Mouse (Mus musculus) thymus, adult 2 months (tissue): Measurements from ENCODE around the gene Bloc1s1. TPM values are rescaled to one million over a fixed set of nuclear protein-coding genes. Genes with fewer than 3 reads are reported as not detected.

Experiments
- DNase-seq: peaks from one replicate; pipeline ENCODE4 v3.0.0; 2021
- H3K27ac ChIP-seq: fragments of 200-500 bp; 2 replicates; pipeline ENCODE4 v1.5.1; 2012; ENCODE audit warnings: low read length, control low read depth; ENCODE audit not compliant: control insufficient read depth, insufficient read depth
- H3K27me3 ChIP-seq: fragments of 200-500 bp; 2 replicates; pipeline ENCODE4 v1.6.1; 2012; ENCODE audit warnings: mild to moderate bottlenecking, low read length, moderate library complexity, mixed read lengths; ENCODE audit not compliant: control insufficient read depth, insufficient read depth
- H3K36me3 ChIP-seq: fragments of 200-500 bp; 2 replicates; pipeline ENCODE4 v1.6.1; 2012; ENCODE audit warnings: mild to moderate bottlenecking, low read length, moderate library complexity; ENCODE audit not compliant: control insufficient read depth, insufficient read depth
- H3K4me1 ChIP-seq: fragments of 200-500 bp; replicated peaks from 2 replicates; pipeline ENCODE4 v1.6.1; 2012; ENCODE audit warnings: low read length; ENCODE audit not compliant: control insufficient read depth, insufficient read depth
- H3K4me3 ChIP-seq: fragments of 200-500 bp; 2 replicates; pipeline ENCODE4 v1.5.1; 2012; ENCODE audit warnings: mild to moderate bottlenecking, low read length, control low read depth, moderate library complexity; ENCODE audit not compliant: control insufficient read depth, insufficient read depth
- CTCF ChIP-seq: fragments of 200-500 bp; IDR thresholded peaks from 2 replicates; pipeline ENCODE4 v1.5.1; 2012; ENCODE audit warnings: mild to moderate bottlenecking, control low read depth, low read length, moderate library complexity, borderline replicate concordance; ENCODE audit not compliant: control insufficient read depth, poor library complexity, insufficient read depth; ENCODE audit errors: extremely low read depth
- POLR2A ChIP-seq: fragments of 200-500 bp; IDR thresholded peaks from 2 replicates; pipeline ENCODE4 v1.6.1; 2012; ENCODE audit warnings: mild to moderate bottlenecking, low read length, control low read depth, moderate library complexity; ENCODE audit not compliant: control insufficient read depth, poor library complexity, insufficient read depth; ENCODE audit errors: extremely low read depth
- WGBS: fragments of 180-500 bp; shearing (Covaris S2); methylation state at CpG from one replicate; pipeline ENCODE4 v1.1.7; 2018; 5-methylcytosine and 5-hydroxymethylcytosine counted together
- polyA plus RNA-seq: library from polyadenylated mRNA; depleted of rRNA; stranded (reverse); fragments of >200 nt; gene quantifications from 2 replicates; pipeline ENCODE4 v1.2.3, GENCODE M21; 2012

Gene Bloc1s1
- polyA plus RNA-seq, 1 experiment = 173 TPM

- Histone ChIP-seq H3K36me3 (no peaks in the 10 kb centered on the region), H3K27ac (no peak overlapping the region), H3K4me1 (peaks cover 6% of the 10 kb centered on the region), H3K27me3 (peaks cover 18% of the 10 kb centered on the region), H3K4me3 (no peak overlapping the region)
- TF ChIP-seq POLR2A (no peak), CTCF (no peak)
- DNase-seq = no peak
- 11% methylated on average over 21 of the region's 21 CpGs for WGBS
Observed at GRCm38 (mm10) chr10:128933976-128934721, 10.3 kb upstream of the Bloc1s1 start.

- TF ChIP-seq POLR2A (no peak), CTCF (no peak)
- Histone ChIP-seq H3K27ac (no peak within 1 kb of the TSS), H3K36me3 (no peaks in the 10 kb centered on the region), H3K4me3 (no peak within 1 kb of the TSS), H3K27me3 (peaks cover 18% of the 10 kb centered on the region), H3K4me1 (peaks cover 6% of the 10 kb centered on the region)
- peak; percentile 17 for DNase-seq
- 4% methylated on average over 26 of the region's 26 CpGs for WGBS
Observed at GRCm38 (mm10) chr10:128933574-128933973, 9.7 kb upstream of the Bloc1s1 start, which contains the start of gene Itga7. TSS of gene Itga7 (plus strand) at chr10:128933818.

DNA sequence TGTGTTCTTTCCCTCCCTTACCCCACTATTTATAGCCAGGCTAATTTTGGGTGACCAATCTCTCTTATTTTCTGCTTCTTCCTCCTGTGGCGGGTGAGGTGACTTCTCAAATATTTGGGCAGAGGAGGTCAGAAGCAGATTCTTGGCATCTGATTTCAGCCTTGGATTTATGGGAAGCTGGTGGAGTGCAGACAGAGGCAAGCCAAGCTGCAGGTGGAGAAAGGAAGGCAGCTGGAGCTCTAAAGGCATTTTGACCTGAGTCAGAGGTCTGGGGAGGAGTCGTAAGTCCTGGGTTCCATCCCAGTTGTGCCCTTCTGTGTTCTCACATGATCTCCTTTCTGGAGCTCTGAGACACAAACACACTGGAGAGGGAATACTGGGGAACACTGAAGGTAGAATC is 7.6 kb upstream of the Bloc1s1 start:
- Histone ChIP-seq H3K4me3 (no peak overlapping the region), H3K27ac (no peak overlapping the region), H3K4me1 (peaks cover 6% of the 10 kb centered on the region), H3K36me3 (no peaks in the 10 kb centered on the region), H3K27me3 (peaks cover 18% of the 10 kb centered on the region)
- DNase-seq = no peak
- WGBS = 59% methylated on average over 2 of the region's 2 CpGs
- no peak for TF ChIP-seq CTCF
- TF ChIP-seq POLR2A = no peak

- no peak overlapping the region for H3K4me3 ChIP-seq
- peaks cover 18% of the 10 kb centered on the region for H3K27me3 ChIP-seq
- no peak overlapping the region for H3K27ac ChIP-seq
- H3K4me1 ChIP-seq = peaks cover 6% of the 10 kb centered on the region
- DNase-seq = no peak
- TF ChIP-seq CTCF = no peak
- no peak for TF ChIP-seq POLR2A
- no peaks in the 10 kb centered on the region for H3K36me3 ChIP-seq
- 83% methylated on average over 7 of the region's 7 CpGs for WGBS
Observed at GRCm38 (mm10) chr10:128929638-128930378, 6.0 kb upstream of the Bloc1s1 start.

GRCm38 (mm10) chr10:128928356-128928755 is 4.5 kb upstream of the Bloc1s1 start:
- TF ChIP-seq CTCF = no peak
- no peak for TF ChIP-seq POLR2A
- Histone ChIP-seq H3K4me1 (peaks cover 6% of the 10 kb centered on the region), H3K27ac (no peak overlapping the region), H3K36me3 (no peaks in the 10 kb centered on the region), H3K4me3 (no peak overlapping the region), H3K27me3 (peaks cover 4% of the 10 kb centered on the region)
- 78% methylated on average over 4 of the region's 4 CpGs for WGBS
- no peak for DNase-seq

DNA sequence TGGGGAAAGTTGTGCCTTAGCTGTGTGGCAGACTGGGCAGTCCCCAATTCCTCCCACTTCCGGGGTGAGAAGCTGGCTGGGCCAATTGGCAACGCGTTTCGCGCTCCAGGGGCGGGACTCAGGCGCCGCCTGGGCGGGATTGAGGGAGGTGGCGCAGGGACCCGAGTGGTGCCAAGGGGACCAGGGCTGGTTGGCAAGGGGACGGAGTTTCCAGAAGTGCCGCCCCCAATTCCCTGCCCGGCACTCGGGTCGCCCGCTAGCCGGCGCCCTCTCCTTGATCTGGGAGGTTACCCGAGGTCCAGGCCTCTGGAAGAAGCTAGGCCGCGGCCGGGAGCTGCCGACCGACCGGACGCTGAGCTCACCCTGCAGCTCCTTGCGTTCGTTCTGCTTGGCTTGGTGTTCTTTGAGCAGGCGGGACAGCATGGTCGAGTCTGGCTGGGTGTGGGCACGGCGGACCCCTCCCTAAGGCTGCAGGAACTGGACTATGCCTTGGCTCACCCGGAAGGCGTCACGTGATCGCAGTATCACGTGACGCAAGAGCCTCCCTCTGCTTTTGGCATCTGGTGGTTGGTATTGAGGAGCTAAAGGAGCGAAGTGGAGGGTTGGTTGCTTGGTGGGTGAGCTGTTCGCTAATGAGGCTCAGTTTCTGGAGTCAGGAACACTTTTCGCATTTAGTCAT is 683 bp downstream of the Bloc1s1 start:
- Histone ChIP-seq H3K27me3 (no peaks in the 10 kb centered on the region), H3K27ac (no peak overlapping the region), H3K36me3 (no peaks in the 10 kb centered on the region), H3K4me3 (peak overlapping the region; percentile 77), H3K4me1 (peaks cover 15% of the 10 kb centered on the region)
- DNase-seq = peak; percentile 96
- TF ChIP-seq CTCF (0 out of 2 replicates have a peak, but pooled peaks have one; percentile 16), POLR2A (peak; percentile 43; the same call in 1 of the 2 replicates)
- under 1% methylated on average over 42 of the region's 42 CpGs for WGBS
